Mouse (Mus musculus): Measurements from ENCODE around the gene Mab21l3. TPM values are rescaled to one million over a fixed set of nuclear protein-coding genes. Genes with fewer than 3 reads are reported as not detected.

Gene Mab21l3
- polyA plus RNA-seq (2016; fragmentation: Nextera tagmentation; extraction: Ambion mirVana): 0.31 and 1.0 TPM in 2 replicates

GRCm38 (mm10) chr3:101848816-101849215, at the start of gene Mab21l3:
Gene Mab21l3, minus strand, starts transcription at chr3:101848959.
- H3K36me3 ChIP-seq: no peaks in the 10 kb centered on the region
- no peak within 1 kb of the TSS for H3K4me3 ChIP-seq
- H3K4me1 ChIP-seq: 0 out of 2 replicates have a peak, but pooled peaks cover 2% of the 10 kb centered on the region
- no peaks in the 10 kb centered on the region for H3K27me3 ChIP-seq (ENCODE audit: low read depth, poor library complexity, severe bottlenecking)
- DNase-seq (ENCODE audit: low spot score): no peak
- no peak within 1 kb of the TSS for H3K27ac ChIP-seq
- no peaks in the 10 kb centered on the region for H3K9me3 ChIP-seq (replicated peaks)
- 77% methylated on average over 5 of the region's 5 CpGs for WGBS

- no peaks in the 10 kb centered on the region for H3K36me3 ChIP-seq
- peaks cover 11% of the 10 kb centered on the region for H3K4me1 ChIP-seq
- H3K9me3 ChIP-seq (replicated peaks): no peaks in the 10 kb centered on the region
- 93% methylated on average over 15 of the region's 15 CpGs for WGBS
- H3K27ac ChIP-seq: no peak overlapping the region
- no peaks in the 10 kb centered on the region for H3K27me3 ChIP-seq (ENCODE audit: low read depth, poor library complexity, severe bottlenecking)
- DNase-seq (ENCODE audit: low spot score): no peak
- no peak overlapping the region for H3K4me3 ChIP-seq
Measured at GRCm38 (mm10) chr3:101897377-101897974, 48.7 kb upstream of the Mab21l3 start.

GRCm38 (mm10) chr3:101896893-101897292, 48.1 kb upstream of the Mab21l3 start:
- H3K4me1 ChIP-seq: peaks cover 6% of the 10 kb centered on the region

GRCm38 (mm10) chr3:101895376-101895910, 46.7 kb upstream of the Mab21l3 start:
- 86% methylated on average over 7 of the region's 7 CpGs for WGBS
- no peaks in the 10 kb centered on the region for H3K4me1 ChIP-seq
- no peak overlapping the region for H3K27ac ChIP-seq
- H3K27me3 ChIP-seq (ENCODE audit: low read depth, poor library complexity, severe bottlenecking): no peaks in the 10 kb centered on the region
- H3K9me3 ChIP-seq (replicated peaks): no peaks in the 10 kb centered on the region
- no peaks in the 10 kb centered on the region for H3K36me3 ChIP-seq
- no peak overlapping the region for H3K4me3 ChIP-seq
- DNase-seq (ENCODE audit: low spot score): no peak

More at GRCm38 (mm10) chr3:101896893-101897292, 48.1 kb upstream of the Mab21l3 start:
- Histone ChIP-seq H3K27ac (no peak overlapping the region), H3K27me3 (ENCODE audit: low read depth, poor library complexity, severe bottlenecking) (no peaks in the 10 kb centered on the region), H3K9me3 (replicated peaks) (no peaks in the 10 kb centered on the region), H3K4me3 (no peak overlapping the region), H3K36me3 (no peaks in the 10 kb centered on the region)
- peak; percentile 74 for DNase-seq (ENCODE audit: low spot score)
- 22% methylated on average over 9 of the region's 9 CpGs for WGBS

DNA sequence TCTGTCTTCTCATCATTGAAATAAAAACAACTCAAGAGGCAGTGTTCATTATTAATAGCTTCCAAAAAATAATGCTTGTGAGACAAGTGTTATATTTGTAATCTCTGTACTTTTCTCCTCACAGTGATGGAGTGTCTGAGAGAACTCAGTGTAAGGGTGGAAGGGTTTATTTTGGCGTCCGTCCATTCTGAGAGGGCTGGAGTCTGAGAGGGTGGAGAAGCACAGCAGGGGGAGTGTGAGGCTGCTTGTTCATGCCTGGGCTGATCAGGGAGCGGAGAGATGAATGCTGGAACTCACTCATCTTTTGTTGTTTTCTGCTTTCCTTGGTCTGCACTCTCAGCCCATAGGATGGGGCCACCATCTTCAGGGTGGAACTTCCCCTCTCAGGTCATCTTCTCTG, 36.8 kb upstream of the Mab21l3 start:
- no peaks in the 10 kb centered on the region for H3K27me3 ChIP-seq (ENCODE audit: low read depth, poor library complexity, severe bottlenecking)
- DNase-seq (ENCODE audit: low spot score): no peak
- H3K27ac ChIP-seq: no peak overlapping the region
- H3K36me3 ChIP-seq: no peaks in the 10 kb centered on the region
- WGBS: 73% methylated on average over 3 of the region's 3 CpGs
- H3K4me1 ChIP-seq: peaks cover 4% of the 10 kb centered on the region
- H3K4me3 ChIP-seq: no peak overlapping the region
- no peaks in the 10 kb centered on the region for H3K9me3 ChIP-seq (replicated peaks)

DNA sequence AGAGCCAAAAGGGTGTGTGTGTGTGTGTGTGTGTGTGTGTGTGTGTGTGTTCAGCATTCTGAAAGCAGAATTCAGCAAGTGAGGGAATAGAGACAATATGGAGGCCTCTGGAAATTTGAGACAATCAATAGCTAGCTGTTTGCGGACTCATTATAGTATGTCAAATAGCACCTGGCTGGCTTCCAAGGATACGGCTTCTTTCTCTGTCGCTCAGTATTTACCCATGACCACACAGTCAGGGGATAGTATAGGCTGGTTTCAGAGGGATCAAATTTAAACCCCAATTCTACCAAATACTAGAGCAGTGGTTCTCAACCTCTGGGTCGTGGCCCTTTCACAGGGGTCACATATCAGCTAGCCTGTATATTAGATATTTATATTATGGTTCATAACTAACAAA, 36.3 kb upstream of the Mab21l3 start:
- Histone ChIP-seq H3K27ac (no peak overlapping the region), H3K4me3 (no peak overlapping the region), H3K36me3 (no peaks in the 10 kb centered on the region), H3K9me3 (replicated peaks) (no peaks in the 10 kb centered on the region), H3K27me3 (ENCODE audit: low read depth, poor library complexity, severe bottlenecking) (no peaks in the 10 kb centered on the region), H3K4me1 (peaks cover 4% of the 10 kb centered on the region)
- 89% methylated on average over 4 of the region's 4 CpGs for WGBS
- DNase-seq (ENCODE audit: low spot score): no peak

- Histone ChIP-seq H3K9me3 (replicated peaks) (no peaks in the 10 kb centered on the region), H3K4me3 (no peak overlapping the region), H3K36me3 (peaks cover 2% of the 10 kb centered on the region; the same call in 1 of the 2 replicates), H3K27me3 (ENCODE audit: low read depth, poor library complexity, severe bottlenecking) (no peaks in the 10 kb centered on the region), H3K27ac (no peak overlapping the region), H3K4me1 (peaks cover 4% of the 10 kb centered on the region)
- 66% methylated on average over 3 of the region's 3 CpGs for WGBS
- no peak for DNase-seq (ENCODE audit: low spot score)
Measured at GRCm38 (mm10) chr3:101883902-101884301, 35.1 kb upstream of the Mab21l3 start.

DNA sequence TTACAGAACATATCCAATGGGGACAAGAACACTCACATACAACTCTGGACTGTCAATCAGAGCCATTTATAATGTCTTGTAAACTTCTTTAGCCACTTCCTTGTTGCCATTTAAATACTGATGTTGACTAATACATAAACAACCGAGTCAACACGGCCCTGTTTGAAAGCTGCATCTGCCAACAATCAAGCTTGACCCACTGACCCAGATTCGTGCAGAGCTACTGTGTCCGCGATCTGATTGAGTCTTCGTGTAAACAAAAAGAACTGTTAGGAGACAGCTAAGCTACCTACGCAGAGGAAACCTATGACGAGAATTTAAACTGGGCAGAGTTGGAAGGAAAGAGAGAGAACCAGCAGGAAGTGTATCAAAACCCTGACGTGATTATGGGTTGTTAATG, 33.0 kb upstream of the Mab21l3 start:
- Histone ChIP-seq H3K4me3 (no peak overlapping the region), H3K36me3 (peaks cover 4% of the 10 kb centered on the region; the same call in 1 of the 2 replicates), H3K9me3 (replicated peaks) (no peaks in the 10 kb centered on the region), H3K27me3 (ENCODE audit: low read depth, poor library complexity, severe bottlenecking) (no peaks in the 10 kb centered on the region), H3K27ac (no peak overlapping the region), H3K4me1 (peaks cover 7% of the 10 kb centered on the region)
- WGBS: 49% methylated on average over 9 of the region's 9 CpGs
- no peak for DNase-seq (ENCODE audit: low spot score)

GRCm38 (mm10) chr3:101880818-101881217, 32.1 kb upstream of the Mab21l3 start:
- 73% methylated on average over 6 of the region's 6 CpGs for WGBS
- H3K9me3 ChIP-seq (replicated peaks): no peaks in the 10 kb centered on the region
- H3K4me3 ChIP-seq: no peak overlapping the region
- H3K27me3 ChIP-seq (ENCODE audit: low read depth, poor library complexity, severe bottlenecking): no peaks in the 10 kb centered on the region
- DNase-seq (ENCODE audit: low spot score): no peak
- H3K36me3 ChIP-seq: peaks cover 4% of the 10 kb centered on the region; the same call in 1 of the 2 replicates
- H3K4me1 ChIP-seq: peaks cover 14% of the 10 kb centered on the region
- H3K27ac ChIP-seq: no peak overlapping the region

GRCm38 (mm10) chr3:101878136-101878535, 29.4 kb upstream of the Mab21l3 start:
- Histone ChIP-seq H3K27ac (no peak overlapping the region), H3K4me3 (no peak overlapping the region), H3K4me1 (peaks cover 14% of the 10 kb centered on the region), H3K9me3 (replicated peaks) (no peaks in the 10 kb centered on the region), H3K36me3 (peaks cover 4% of the 10 kb centered on the region; the same call in 1 of the 2 replicates), H3K27me3 (ENCODE audit: low read depth, poor library complexity, severe bottlenecking) (no peaks in the 10 kb centered on the region)
- no peak for DNase-seq (ENCODE audit: low spot score)
- WGBS: 88% methylated on average over 5 of the region's 5 CpGs

- peaks cover 4% of the 10 kb centered on the region; the same call in 1 of the 2 replicates for H3K36me3 ChIP-seq
- H3K27ac ChIP-seq: peak overlapping the region; percentile 65
- 74% methylated on average over 7 of the region's 7 CpGs for WGBS
- no peaks in the 10 kb centered on the region for H3K27me3 ChIP-seq (ENCODE audit: low read depth, poor library complexity, severe bottlenecking)
- DNase-seq (ENCODE audit: low spot score): no peak
- H3K4me3 ChIP-seq: no peak overlapping the region
- peaks cover 10% of the 10 kb centered on the region for H3K4me1 ChIP-seq
- H3K9me3 ChIP-seq (replicated peaks): no peaks in the 10 kb centered on the region
Measured at GRCm38 (mm10) chr3:101876459-101877285, 27.9 kb upstream of the Mab21l3 start.

DNA sequence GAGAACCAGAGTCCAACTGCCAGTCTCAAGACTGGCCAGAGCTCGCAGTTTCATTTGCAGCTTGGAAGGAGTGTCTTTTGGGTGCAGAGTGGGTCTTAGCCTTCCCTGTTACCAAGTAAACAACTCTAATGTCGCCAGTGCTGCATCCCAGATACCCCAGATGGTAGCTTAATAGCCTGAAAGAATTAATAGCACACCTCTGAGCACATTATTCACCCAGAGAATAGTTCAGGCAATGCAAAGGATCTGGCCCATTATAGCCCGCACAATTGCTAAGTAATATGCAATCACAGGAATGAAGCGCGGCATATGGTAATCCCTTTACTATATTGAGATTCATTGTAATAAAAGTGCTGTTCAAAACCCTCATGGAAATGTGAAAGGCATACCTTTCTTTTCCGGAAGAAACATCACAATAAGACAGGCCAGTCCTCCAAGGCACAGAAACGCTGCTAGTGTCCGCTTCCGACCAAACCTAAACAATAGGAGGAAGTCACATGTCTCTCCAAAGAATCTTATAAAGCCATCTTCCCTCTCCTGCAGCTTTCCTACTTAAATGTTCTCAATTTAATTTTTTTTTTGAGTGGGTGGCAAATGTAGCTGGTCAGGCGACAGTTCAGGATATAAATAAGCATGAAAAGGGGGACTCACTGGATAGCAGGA, 26.6 kb upstream of the Mab21l3 start:
- no peak for DNase-seq (ENCODE audit: low spot score)
- no peak overlapping the region for H3K27ac ChIP-seq
- H3K27me3 ChIP-seq (ENCODE audit: low read depth, poor library complexity, severe bottlenecking): no peaks in the 10 kb centered on the region
- H3K36me3 ChIP-seq: peaks cover 4% of the 10 kb centered on the region; the same call in 1 of the 2 replicates
- no peaks in the 10 kb centered on the region for H3K9me3 ChIP-seq (replicated peaks)
- peaks cover 10% of the 10 kb centered on the region for H3K4me1 ChIP-seq
- 88% methylated on average over 10 of the region's 10 CpGs for WGBS
- H3K4me3 ChIP-seq: no peak overlapping the region
